Mouse (Mus musculus) MEL (cell line): ENCODE results near the gene Sowaha.

Experiments
- BHLHE40 ChIP-seq: IDR thresholded peaks from 2 replicates; pipeline ENCODE4 v1.6.1; 2012; ENCODE audit warnings: low read depth, mild to moderate bottlenecking, inconsistent platforms, low read length, improper control_type of control experiment, borderline replicate concordance
- CHD2 ChIP-seq: IDR thresholded peaks from 2 replicates; pipeline ENCODE4 v1.6.1; 2011; ENCODE audit warnings: low read length, improper control_type of control experiment
- CTCF ChIP-seq, 3 experiments: IDR thresholded peaks in 2 of 3; conservative IDR thresholded peaks in 1 of 3; 2 replicates each; pipeline ENCODE4 v1.5.1; 2011 to 2012; ENCODE audit warnings: low read length in 3 of 3, low read depth in 2 of 3, mild to moderate bottlenecking in 2 of 3, improper control_type of control experiment in 1 of 3, inconsistent platforms in 1 of 3, mixed read lengths in 1 of 3, moderate library complexity in 1 of 3; ENCODE audit not compliant: control insufficient read depth in 1 of 3, insufficient read depth in 1 of 3, poor library complexity in 1 of 3, severe bottlenecking in 1 of 3
- E2F4 ChIP-seq: IDR thresholded peaks from 2 replicates; pipeline ENCODE4 v1.6.1; 2011; ENCODE audit warnings: low read depth, low read length, improper control_type of control experiment, borderline replicate concordance
- EP300 ChIP-seq, 2 experiments: IDR thresholded peaks; 2 replicates each; pipeline ENCODE4 v1.6.1; 2011; ENCODE audit warnings: improper control_type of control experiment in 2 of 2, low read length in 2 of 2, low read depth in 1 of 2, mild to moderate bottlenecking in 1 of 2
- MAFK ChIP-seq: IDR thresholded peaks from 2 replicates; pipeline ENCODE4 v1.6.1; 2011; ENCODE audit warnings: low read depth, mild to moderate bottlenecking, low read length, improper control_type of control experiment, borderline replicate concordance
- MEF2A ChIP-seq: IDR thresholded peaks from 2 replicates; pipeline ENCODE4 v1.6.1; 2014; ENCODE audit warnings: low read depth, mild to moderate bottlenecking, inconsistent platforms, low read length, improper control_type of control experiment; ENCODE audit not compliant: poor library complexity, insufficient replicate concordance, severe bottlenecking; ENCODE audit errors: extremely low read depth
- MYC ChIP-seq: IDR thresholded peaks from 2 replicates; pipeline ENCODE4 v1.6.1; 2011; ENCODE audit warnings: low read depth, mild to moderate bottlenecking, low read length, improper control_type of control experiment, moderate library complexity
- POLR2A ChIP-seq, 2 experiments: IDR thresholded peaks; 2 replicates each; pipeline ENCODE4 v1.6.1; 2011 to 2012; ENCODE audit warnings: low read length in 2 of 2, mild to moderate bottlenecking in 2 of 2, control low read depth in 1 of 2, improper control_type of control experiment in 1 of 2, low read depth in 1 of 2, moderate library complexity in 1 of 2; ENCODE audit not compliant: control insufficient read depth in 1 of 2, insufficient read depth in 1 of 2, poor library complexity in 1 of 2
- RCOR1 ChIP-seq: IDR thresholded peaks from 2 replicates; pipeline ENCODE4 v1.6.1; 2012; ENCODE audit warnings: low read depth, mild to moderate bottlenecking, inconsistent platforms, low read length, improper control_type of control experiment
- SIN3A ChIP-seq: IDR thresholded peaks from 2 replicates; pipeline ENCODE4 v1.6.1; 2012; ENCODE audit warnings: low read length, improper control_type of control experiment, inconsistent platforms
- USF1 ChIP-seq: IDR thresholded peaks from 2 replicates; pipeline ENCODE4 v1.6.1; 2014; ENCODE audit warnings: low read depth, mild to moderate bottlenecking, inconsistent platforms, low read length, improper control_type of control experiment, moderate library complexity
- ZMIZ1 ChIP-seq: IDR thresholded peaks from 2 replicates; pipeline ENCODE4 v1.6.1; 2012; ENCODE audit warnings: low read depth, mild to moderate bottlenecking, inconsistent platforms, low read length, improper control_type of control experiment, moderate library complexity

GRCm38 (mm10) chr11:53496946-53497345 lies 16.9 kb upstream of the Sowaha start:
- TF ChIP-seq ZMIZ1, result no peak
- no peak for TF ChIP-seq EP300 (IDR thresholded peaks at IDR 0.05; ENCODE audit: low read depth in 1 of 2, low read length in 2 of 2)
- TF ChIP-seq BHLHE40, result no peak
- no peak for TF ChIP-seq CTCF (IDR thresholded peaks at IDR 0.05 in 2 of 3, conservative IDR thresholded peaks at IDR 0.05 in 1 of 3; ENCODE audit: control insufficient read depth in 1 of 3, insufficient read depth in 1 of 3, low read depth in 2 of 3, low read length in 3 of 3, poor library complexity in 1 of 3, severe bottlenecking in 1 of 3)
- no peak for TF ChIP-seq MYC
- TF ChIP-seq CHD2, result no peak
- TF ChIP-seq E2F4, result no peak
- TF ChIP-seq POLR2A (IDR thresholded peaks at IDR 0.05; ENCODE audit: control insufficient read depth in 1 of 2, insufficient read depth in 1 of 2, low read depth in 1 of 2, low read length in 2 of 2, poor library complexity in 1 of 2), result no peak
- TF ChIP-seq USF1, result no peak
- no peak for TF ChIP-seq SIN3A
- TF ChIP-seq RCOR1, result no peak
- no peak for TF ChIP-seq MAFK
- TF ChIP-seq MEF2A, result no peak
